Mouse (Mus musculus) ES-Bruce4 (cell line): ENCODE measurements around the gene Tprg.

Source experiments
- CTCF ChIP-seq: IDR thresholded peaks from one replicate; pipeline ENCODE4 v1.8.1; 2011; ENCODE audit warnings: low read depth, low read length
- EP300 ChIP-seq: IDR thresholded peaks from 2 replicates; pipeline ENCODE4 v1.6.1; 2011; ENCODE audit warnings: low read depth, low read length; ENCODE audit not compliant: insufficient read depth
- POLR2A ChIP-seq: IDR thresholded peaks from one replicate; pipeline ENCODE4 v1.8.1; 2011; ENCODE audit warnings: low read length; ENCODE audit not compliant: insufficient read depth

GRCm38 (mm10) chr16:25295546-25295945, 8.9 kb downstream of the Tprg start:
- no peak for TF ChIP-seq CTCF
- no peak for TF ChIP-seq POLR2A
- no peak for TF ChIP-seq EP300
